Mouse (Mus musculus): ENCODE measurements at regions not wholly inside any gene's neighbourhood (a gene's known extent, or its start where the extent isn't known, plus 50 kb on each side); places are given as distances from the start of the nearest gene placed in this dataset.
A peak's percentile ranks its signal among the peaks of the same experiment; 100 is the strongest.

GRCm38 (mm10) chr17:91913556-91913955 lies 820.7 kb upstream of the Nrxn1 start:
- peak; percentile 40 to 45 for DNase-seq

- DNase-seq: no peak
Measured at GRCm38 (mm10) chr17:91903092-91903491, 810.2 kb upstream of the Nrxn1 start.

- DNase-seq: no peak
Measured at GRCm38 (mm10) chr17:91875231-91875630, 782.4 kb upstream of the Nrxn1 start.

GRCm38 (mm10) chr17:91862152-91862551 lies 769.3 kb upstream of the Nrxn1 start:
- peak; percentile 7 to 15 for DNase-seq

Data from cerebellum, postnatal 10 days (tissue).